Mouse (Mus musculus): ENCODE measurements around the gene Tmem253.
"Not testable (repeated sequence)": the region's sequence is repeated elsewhere in the genome, so short reads cannot be mapped to it uniquely, and the experiment has no call there.

The Tmem253 gene

GRCm38 (mm10) chr14:52022244-52022708, 6.8 kb downstream of the Tmem253 start:
- DNase-seq = no peak

GRCm38 (mm10) chr14:52022709-52023459, 7.4 kb downstream of the Tmem253 start:
- DNase-seq = peak; percentile 96

- no peak for DNase-seq
Measured at GRCm38 (mm10) chr14:52024133-52024532, 8.7 kb downstream of the Tmem253 start.

GRCm38 (mm10) chr14:52026342-52026741, 10.9 kb downstream of the Tmem253 start:
- DNase-seq = no peak

GRCm38 (mm10) chr14:52035926-52036325, 20.5 kb downstream of the Tmem253 start:
- DNase-seq = no peak

GRCm38 (mm10) chr14:52039332-52039731, 23.9 kb downstream of the Tmem253 start:
- DNase-seq = no peak

- DNase-seq = not testable (repeated sequence)
Measured at GRCm38 (mm10) chr14:52042359-52042758, 26.9 kb downstream of the Tmem253 start, which contains the start of gene Olfr221. TSS of gene Olfr221 (minus strand) at chr14:52042459.

- no peak for DNase-seq
Measured at GRCm38 (mm10) chr14:52043446-52043845, 28.0 kb downstream of the Tmem253 start.

GRCm38 (mm10) chr14:52044901-52045678, 29.6 kb downstream of the Tmem253 start:
- DNase-seq = peak; percentile 17

GRCm38 (mm10) chr14:52045966-52046565, 30.6 kb downstream of the Tmem253 start:
- no peak for DNase-seq

- DNase-seq = not testable (repeated sequence)
Measured at GRCm38 (mm10) chr14:52052720-52053119, 37.3 kb downstream of the Tmem253 start.

GRCm38 (mm10) chr14:52059982-52060381, 44.5 kb downstream of the Tmem253 start:
- DNase-seq = no peak

GRCm38 (mm10) chr14:52060800-52061199, 45.3 kb downstream of the Tmem253 start:
- DNase-seq = no peak

GRCm38 (mm10) chr14:52061798-52062197, 46.3 kb downstream of the Tmem253 start:
- no peak for DNase-seq

- no peak for DNase-seq
Measured at GRCm38 (mm10) chr14:52066135-52066534, 50.7 kb downstream of the Tmem253 start.

Data from kidney, adult 9 months (tissue).